Mouse (Mus musculus) adrenal gland, postnatal 10 days (tissue): ENCODE data around the gene Bmyc. TPM values are rescaled to one million over a fixed set of nuclear protein-coding genes. Genes with fewer than 3 reads are reported as not detected.
"Not testable (repeated sequence)": the region's sequence is repeated elsewhere in the genome, so short reads cannot be mapped to it uniquely, and the experiment has no call there.

Experiments
- DNase-seq: peaks from one replicate; pipeline ENCODE4 v3.0.0; 2021; ENCODE audit warnings: mixed read lengths
- long read RNA-seq, 2 experiments: library from polyadenylated mRNA; stranded (forward); transcript quantifications; one replicate each; pipeline ENCODE4 v2.0.0; 2021
- total RNA-seq, 2 experiments: library from RNA; stranded (reverse); gene quantifications; 2 replicates each; pipeline ENCODE4 v1.2.3; 2021

The Bmyc gene
- total RNA-seq, result 10 to 100 TPM; 40.8 to 42.7 TPM
- long read RNA-seq, experiment 1, transcript Bmyc-201 (1 exons, 983 nt), result major isoform, 81 of 81 reads
- long read RNA-seq, experiment 1, partial matches to known transcripts, result 0 of 81 reads
- long read RNA-seq, experiment 1, other reads (novel, unspliced or antisense), result 0 of 81 reads
- long read RNA-seq, experiment 2, transcript Bmyc-201 (1 exons, 983 nt), result major isoform, 67 of 67 reads
- long read RNA-seq, experiment 2, partial matches to known transcripts, result 0 of 67 reads
- long read RNA-seq, experiment 2, other reads (novel, unspliced or antisense), result 0 of 67 reads

DNA sequence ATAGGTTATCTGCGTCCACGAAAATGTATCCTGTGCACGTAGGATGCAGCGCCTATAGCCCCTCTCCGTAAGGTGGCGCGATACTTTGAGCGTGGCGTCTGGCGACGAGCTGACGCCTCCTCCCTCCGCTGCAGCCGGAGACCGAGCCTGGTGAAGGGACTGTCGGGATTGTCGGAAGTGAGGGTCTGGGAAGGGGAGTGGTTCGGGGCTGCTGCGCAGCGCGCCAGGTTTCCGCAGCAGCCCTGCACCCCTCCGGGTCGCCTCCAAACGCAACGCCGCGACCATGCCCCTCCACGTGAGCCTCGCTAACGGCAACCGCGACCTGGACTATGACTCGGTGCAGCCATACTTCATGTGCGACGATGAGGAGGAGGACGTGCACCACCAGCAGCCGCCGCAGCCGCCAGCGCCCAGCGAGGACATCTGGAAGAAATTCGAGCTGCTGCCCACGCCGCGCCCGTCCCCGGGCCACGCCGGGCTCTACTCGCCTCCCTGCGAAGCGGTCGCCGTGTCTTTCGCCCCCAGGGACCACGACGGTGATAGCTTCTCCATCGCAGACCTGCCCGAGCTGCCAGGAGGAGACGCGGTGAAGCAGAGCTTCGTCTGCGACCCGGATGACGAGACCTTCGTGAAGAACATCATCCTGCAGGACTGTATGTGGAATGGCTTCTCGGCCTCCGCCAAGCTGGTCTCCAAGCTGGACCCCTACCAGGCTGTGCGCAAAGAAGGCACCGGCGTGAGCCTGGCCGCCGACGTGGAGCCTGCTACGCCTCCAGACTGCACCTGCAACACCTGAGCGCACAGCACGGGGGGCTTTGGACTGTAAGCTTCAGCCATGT is at the start of gene Bmyc:
Bmyc (plus strand) TSS at position 97 of the 839 bp plus-strand sequence.
- DNase-seq, result peak; percentile 87

DNA sequence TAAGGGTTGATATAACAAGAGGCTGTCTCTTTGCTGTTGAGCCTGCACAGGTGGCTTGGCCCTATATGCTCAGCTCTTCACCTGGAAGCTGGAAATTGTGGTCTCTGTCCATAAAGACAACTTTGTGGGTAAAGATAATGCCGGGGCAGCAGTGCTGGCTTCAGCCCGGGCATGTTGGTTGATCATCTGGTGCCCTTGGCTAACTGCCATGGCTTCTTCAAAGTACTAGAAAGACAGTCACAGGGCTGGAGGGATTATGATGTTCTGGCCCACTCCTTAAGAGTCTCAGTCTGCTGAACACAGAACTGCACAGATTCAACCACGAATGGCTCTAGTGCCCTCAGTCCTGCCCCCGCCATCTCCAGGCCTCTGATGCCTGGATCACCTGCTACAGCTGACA is 49.3 kb upstream of the Bmyc start:
- peak; percentile 52 for DNase-seq

DNA sequence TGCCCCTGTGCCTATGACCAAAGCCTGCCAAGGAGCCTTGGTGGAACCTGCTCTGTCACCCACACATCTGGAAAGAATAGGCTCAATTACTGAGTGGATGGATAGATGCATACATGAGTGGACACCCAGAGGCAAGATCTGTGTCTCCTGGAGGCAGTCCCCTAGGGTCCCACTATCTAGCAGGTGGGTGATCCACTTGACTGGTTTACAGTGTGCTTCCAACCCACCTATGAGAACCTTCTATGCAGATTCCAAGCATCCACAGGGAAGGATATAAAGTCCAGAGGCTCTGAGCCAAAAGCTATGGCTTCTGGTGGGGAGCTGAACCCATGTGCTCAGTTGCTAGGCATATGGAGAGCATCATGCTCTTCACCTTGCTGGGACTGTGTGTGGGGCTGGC is 48.9 kb upstream of the Bmyc start, which contains the start of gene Lcn5:
Lcn5 (plus strand) TSS at position 301 of the 400 bp plus-strand sequence.
- DNase-seq, result no peak

DNA sequence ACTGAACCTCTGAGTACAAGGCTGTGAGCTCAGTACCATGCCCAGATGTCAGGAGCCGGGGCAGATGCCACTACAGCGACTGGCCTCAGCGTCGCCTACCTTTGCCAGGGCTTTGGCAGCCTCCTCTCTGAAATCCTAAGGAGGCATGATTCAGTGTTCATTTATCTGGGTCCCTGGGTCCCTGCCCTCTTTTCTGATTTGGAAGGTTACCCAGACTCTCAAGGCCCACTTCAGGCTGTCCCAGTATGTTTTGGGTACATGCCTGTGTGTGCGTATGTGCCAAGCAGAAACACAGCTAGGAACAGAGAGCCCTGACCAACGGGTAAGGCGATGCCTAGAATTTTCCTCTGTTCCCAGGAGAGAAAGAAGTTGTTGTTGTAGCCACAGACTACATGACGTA is 46.3 kb upstream of the Bmyc start:
- DNase-seq, result no peak

DNA sequence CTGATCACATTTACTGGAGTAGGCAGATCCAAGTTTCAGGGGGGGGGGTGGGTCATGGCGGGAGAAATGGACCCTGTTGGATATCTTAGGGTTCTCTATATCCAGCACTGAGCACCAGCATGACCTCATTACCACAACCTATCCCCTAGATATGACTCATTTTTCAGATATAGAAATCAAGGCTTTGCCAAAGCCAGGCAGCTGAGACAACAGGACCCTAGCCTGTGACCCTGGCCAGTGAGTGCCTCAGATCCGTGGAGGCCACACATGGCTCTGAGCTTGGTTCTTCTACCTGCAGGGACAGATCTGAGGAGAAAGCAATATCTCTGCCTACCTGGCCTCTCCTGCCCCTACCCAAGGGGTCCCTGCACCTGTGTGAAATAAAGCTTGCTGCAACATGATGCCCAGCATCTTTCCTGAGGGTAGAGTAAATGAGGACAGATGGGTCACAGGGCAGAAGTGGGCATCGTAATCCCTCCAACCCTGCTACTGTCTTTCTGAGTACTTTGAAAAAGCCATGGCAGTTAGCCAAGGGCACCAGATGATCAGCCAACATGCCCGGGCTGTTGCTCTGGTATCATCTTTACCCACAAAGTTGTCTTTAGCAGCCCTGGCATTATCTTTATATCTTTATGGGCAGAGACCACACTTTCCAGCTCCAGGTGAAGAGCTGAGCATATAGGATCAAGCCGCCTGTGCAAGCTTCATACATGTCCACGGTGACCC is 45.1 kb upstream of the Bmyc start:
- DNase-seq, result peak; percentile 25

DNA sequence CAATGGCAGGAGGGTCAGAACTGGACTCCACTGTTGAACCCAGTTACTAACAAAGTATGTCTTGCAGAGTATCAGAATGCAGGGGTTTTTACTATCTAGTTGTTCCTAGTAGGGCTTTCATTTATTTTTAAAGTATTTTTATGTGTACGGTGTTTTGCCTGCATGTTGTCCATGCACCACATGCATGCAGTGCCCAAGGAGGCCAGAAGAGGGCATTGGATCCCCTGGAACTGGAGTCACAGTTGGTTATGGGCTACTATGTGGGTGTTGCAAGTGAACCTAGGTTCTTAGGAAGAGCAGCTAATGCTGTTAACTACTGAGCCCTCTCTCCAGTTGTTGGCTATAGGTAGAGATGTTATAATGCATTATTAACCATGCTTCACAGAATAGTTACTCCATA is 43.0 kb upstream of the Bmyc start:
- peak; percentile 88 for DNase-seq

DNA sequence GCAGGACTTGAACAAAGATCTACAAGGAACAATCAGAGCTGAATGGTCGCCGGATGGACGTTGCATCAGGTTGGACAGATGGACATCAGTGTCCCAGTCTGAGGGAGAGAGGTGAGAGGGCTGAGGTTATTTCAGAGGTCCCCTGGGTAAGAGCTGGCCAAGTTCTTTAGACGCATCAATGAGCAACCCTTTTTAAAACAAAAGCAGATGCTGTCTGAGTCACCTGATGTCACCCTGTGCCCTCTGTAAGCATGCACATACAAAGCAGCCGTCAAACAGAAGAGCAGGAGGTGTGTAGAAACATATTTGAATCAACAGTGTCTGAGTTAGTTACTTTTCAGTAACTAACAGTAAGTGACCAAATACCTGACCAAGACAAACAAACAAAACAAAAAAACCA is 42.4 kb upstream of the Bmyc start:
- DNase-seq, result no peak

DNA sequence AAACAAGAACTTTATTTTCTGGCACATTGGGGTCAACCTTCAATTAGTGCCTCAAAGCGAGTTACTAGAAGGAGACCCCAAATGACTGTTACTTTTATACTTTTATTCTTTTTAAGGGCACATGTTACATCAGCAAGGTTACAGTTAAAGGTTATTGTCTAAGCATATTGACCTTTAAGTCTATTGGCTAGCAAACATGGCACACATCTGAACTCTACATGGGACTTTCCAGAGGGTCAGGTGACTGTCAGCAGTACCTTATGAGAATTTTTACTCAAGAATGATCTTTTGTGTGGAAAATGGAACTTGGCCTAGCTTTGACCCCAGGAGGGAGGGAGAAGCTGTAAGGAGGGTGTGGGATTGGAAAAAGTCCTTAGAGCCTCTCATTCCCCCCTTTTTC is 40.0 kb upstream of the Bmyc start:
- DNase-seq, result no peak

DNA sequence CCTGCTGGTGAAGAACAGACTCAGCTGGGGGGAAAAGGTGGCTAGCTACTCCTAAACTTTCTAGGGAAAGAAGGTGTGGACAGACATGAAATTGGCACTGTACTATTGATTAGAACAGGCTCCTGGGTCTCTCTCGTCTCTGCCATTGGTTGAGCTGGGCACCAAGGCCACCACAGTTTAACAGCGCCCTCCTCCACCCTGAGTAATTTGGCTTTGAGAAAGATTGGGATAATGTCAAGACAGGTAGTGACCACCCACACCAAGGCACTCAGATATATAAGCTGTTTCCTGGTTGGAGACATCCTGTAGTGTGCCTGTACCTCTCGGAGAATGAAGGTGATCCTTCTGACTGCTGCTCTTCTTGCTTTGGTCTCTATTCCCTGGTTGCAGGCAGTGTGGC is 30.1 kb upstream of the Bmyc start, which contains the start of gene Lcn6:
Lcn6 (plus strand) TSS at position 301 of the 400 bp plus-strand sequence.
- DNase-seq, result no peak

DNA sequence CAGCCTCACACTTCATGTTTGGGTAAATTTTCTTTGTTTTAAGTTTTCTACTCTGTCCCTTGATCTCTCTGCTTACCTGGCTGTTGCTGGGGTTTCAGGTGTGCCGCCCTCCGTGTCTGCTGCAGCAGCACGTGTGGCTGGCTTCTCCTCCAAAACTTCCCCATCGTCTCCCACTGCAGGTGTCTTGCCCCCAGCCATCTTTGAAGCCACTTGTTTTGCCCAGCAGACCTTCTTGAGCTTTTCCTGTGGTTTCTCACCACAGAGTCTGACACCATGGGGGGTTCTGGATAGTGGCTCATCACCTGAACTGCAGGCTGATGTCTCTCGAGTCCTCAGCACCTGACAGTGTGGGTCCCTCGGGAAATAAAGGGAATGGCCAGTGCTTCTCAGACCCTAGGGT is 27.0 kb upstream of the Bmyc start:
- DNase-seq, result no peak

DNA sequence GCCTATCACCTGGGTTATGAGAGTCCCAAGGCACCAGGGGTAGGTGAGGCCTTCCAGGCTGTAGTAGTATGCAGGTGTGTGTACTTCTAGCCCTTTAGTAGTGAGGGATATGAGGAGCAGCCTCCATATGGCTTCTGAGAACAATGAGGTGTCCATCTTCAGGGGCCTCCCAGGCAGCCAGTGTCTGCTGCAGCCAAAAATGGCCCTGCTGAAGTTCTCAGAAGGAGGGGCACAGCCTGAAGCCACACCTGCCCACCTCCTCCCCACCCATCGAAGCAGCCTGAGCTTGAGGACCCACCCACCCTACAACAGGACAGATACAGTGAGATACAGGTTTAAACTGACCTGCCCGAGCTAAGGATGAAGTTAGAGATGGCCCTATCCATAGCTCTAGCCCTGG is 24.1 kb upstream of the Bmyc start, which contains the start of gene Lcn10:
Lcn10 (plus strand) TSS at position 301 of the 400 bp plus-strand sequence.
- DNase-seq, result no peak

DNA sequence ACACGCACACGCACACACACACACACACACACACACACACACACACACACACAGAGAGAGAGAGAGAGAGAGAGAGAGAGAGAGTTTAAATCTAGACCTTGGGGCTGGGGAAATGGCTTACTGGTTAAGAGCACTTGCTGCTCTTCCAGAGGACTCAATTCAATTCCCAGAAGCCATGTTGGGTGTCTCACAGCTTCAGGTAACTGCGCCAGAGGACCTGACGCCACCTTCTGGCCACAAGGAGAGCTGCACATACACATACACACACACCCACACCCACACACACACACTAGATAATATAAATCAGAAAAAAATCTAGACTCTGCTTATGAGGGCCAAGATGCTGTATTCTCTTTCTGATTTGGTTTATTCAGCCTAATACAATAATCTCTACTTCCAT is 19.6 kb upstream of the Bmyc start:
- DNase-seq, result no peak

DNA sequence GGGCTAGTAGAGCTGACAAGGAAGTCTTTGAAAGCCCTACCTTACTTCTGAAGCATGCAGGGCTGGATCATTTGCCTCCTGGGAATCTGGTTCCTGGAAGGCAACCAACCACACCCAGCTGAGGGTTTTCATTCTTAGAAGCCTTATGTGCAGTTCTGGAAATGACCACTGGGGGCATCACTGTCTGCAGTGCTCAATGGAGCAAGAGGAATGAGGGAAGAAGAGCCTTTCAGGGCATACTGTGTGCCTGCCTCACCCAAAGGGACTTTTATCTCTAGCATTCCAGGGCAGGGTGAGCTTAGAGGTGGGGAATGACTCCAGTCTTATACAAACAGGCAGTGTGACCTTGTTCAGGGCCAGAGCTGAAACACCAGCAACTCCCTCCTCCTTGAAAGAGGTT is 11.9 kb upstream of the Bmyc start:
- peak; percentile 84 for DNase-seq

DNA sequence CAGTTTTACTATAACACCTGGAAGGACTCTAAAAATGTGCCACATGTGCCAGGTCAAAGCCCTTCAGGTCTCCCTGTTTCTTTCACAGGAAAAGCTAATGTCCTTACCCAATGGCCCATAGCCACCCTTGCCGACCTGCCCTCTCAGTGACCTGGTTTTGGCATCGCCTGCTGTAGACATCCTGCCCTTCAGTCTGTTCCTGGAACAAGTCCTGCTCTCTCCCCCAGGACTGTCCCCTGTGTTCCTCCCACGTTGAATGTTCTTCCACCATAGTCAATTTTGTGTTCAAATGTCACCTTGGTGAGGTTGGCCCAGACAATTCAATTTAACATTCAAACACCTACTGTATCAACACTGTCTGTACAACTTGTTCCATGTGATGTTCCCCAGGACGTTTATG is 9.6 kb upstream of the Bmyc start:
- DNase-seq, result peak; percentile 32

DNA sequence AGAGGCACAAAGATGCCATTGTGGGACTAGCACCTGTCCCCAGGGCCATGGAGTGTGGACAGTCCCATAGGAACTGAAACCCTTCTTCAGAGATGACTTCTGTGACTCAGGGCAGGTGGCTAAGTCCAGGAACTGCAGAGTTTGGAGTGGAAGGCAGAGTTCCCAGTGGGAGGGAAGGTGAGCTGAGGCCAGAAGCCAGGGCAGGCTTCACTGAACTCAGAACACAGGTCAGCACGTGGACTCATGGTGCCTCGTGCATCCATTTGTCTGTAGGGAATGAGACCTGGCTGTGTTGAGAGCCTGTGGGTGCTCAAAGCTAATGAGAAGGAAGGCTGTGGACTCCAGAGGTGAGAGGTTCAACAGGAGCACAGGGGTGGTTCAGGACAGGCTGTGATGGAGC is 7.8 kb upstream of the Bmyc start:
- DNase-seq, result no peak

DNA sequence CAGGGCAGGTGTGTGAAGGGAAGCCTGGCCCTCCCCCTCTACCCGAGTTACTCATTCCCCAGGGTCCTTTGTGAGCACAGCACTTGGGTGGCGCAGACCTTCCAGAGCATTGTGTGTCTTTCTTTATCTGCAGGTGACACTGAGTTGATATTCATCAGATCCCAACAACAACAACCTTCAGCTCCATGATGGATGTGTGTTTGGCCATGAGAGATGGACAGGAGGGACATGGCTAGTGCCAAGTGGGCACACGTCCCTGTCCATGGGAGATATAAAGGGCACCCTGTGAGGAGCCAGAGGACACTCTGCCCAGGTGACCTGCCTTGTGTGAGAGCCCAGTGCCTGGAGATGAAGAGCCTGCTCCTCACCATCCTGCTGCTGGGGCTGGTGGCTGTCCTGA is 6.8 kb upstream of the Bmyc start, which contains the start of gene Obp2a:
Obp2a (plus strand) TSS at position 301 of the 400 bp plus-strand sequence.
- not testable (repeated sequence) for DNase-seq

DNA sequence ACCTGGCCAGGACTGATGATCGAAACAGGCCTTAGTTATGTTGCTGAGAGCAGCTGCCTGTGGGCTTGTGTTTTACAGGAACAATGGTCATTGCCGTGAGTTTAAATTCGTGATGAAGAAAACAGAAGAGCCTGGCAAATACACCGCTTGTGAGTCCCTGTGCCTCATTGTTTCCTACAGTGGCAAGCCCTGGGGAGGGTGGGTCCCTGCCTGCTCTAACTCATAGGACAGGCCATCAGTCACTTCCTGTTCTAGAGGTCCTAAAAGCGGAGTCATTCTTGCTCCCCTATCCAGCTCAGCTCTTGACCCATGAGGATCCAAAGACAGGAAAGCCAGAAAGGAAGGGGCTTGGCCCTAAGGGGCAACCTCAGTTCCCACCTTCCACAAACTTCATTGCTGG is 5.5 kb upstream of the Bmyc start:
- DNase-seq, result no peak

DNA sequence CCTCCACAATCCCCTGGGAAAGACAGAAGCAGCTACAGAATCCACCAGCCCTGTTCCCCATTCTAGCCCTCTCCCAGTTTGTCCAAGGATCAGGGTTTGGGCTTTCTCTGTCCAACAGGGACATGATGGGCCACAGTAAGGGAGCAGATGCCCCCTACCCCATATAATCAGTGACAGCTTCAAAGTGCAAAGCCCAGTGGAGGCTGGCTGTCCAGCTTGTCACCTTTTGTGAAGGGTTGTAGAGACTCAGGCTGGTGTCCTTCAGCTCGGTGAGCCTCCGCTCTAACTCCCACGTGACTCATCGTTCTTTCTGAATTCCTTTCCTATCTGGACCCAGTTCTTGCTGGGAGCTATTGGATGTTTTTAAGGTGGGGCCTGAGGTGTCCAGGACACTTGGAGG is 2.8 kb upstream of the Bmyc start:
- no peak for DNase-seq

DNA sequence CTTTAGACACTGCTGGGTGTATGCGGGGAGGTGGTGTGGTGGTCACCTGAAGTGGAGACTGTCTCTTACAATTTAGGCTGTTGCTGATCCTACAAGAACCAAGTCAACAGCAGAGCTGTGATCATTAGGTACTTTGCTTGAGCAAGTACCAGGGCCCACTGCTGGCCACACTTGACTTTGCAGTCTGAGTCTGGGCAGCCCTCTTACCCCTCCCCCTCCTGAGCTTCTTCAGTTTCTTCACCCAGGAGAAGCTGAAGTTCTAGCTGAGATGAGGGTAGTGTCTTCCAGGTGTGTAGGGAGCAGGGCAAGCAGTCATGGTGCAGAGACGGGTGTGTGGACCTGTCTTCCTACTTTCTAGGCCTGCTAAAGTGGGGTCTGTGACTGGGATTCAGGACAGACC is 1.6 kb downstream of the Bmyc start:
- DNase-seq, result peak; percentile 53

DNA sequence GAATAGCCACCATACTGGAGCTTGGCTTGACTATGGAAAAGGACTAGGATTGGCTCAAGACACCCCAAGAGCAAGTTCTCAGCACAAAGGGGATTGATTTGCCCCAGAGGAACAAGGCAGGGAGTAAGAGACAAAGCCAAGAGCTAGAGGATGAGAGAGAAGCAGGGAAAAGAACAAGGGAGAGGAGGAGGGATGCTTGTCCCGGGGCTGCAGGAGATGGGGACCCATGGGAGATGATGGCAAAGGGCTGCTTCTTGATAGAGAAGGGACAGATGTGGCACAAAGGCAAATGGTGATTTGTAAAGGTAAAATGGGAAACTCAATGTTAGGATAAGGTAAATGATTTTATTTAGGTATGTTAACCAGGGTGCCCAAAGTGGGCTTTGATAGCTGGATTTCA is 2.5 kb downstream of the Bmyc start:
- not testable (repeated sequence) for DNase-seq

DNA sequence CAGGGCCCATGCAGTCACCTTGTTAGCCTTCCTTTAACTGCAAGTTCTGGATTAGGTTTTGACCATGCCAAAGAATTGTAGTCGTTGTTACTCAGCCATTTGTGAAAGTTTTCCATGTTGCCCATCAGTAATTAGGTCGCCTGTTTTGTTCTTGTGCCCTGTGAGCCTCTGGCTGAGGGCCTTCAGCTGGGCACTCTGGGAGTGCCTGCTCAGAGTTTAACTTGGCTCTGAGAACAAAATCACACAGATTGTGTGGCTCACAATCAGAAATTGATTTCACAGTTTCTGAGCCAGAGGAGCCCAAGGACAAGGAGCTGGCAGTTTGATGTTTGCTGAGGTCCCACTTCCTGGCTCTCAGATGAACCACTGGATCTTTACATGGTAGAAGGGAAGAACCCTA is 3.3 kb downstream of the Bmyc start:
- DNase-seq, result not testable (repeated sequence)

DNA sequence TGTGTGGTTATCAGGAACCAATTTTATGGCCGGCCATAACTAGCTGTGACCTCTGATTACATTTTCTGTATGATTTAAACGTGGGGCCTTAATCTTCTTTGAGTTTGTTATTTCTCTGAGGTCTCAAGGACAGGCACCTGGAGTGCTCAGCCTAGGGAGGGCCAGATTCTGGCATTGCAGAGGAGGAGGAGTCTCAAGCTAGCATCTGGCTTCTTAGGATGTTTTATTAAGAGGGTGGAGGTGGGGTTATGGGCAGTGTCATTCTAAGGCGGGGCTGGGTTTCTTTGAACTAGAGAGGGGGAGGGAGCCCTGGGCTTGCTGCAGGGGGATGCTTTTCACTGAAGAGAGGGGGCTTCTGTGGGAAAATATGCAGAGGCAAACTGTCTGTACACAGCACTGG is 5.1 kb downstream of the Bmyc start:
- not testable (repeated sequence) for DNase-seq

DNA sequence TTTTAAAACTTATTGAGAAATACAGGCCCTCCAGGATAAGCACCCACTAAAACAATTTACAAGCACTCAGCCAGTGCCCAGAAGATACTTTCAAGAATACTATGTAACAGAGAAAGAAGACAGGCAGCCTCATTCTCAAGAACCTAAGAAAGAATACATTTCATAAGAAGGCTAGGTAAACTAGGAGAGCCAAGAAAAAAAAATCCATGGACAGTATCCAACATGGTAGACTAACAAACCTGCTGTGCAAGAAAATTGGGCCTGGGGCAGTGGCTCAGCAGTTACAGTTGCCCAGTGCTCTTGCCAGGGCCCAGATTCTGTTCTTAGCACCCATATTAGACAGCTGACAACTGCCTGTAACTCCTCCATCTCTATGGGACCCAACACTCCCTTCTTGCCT is 10.7 kb downstream of the Bmyc start:
- DNase-seq, result no peak
